Mouse (Mus musculus): ENCODE results near the gene Notch1. TPM values are rescaled to one million over a fixed set of nuclear protein-coding genes. Genes with fewer than 3 reads are reported as not detected.
A peak's percentile ranks its signal among the peaks of the same experiment; 100 is the strongest.

The Notch1 gene
- polyA plus RNA-seq, 1 experiment from 2014 or later, result 41.0 TPM

DNA sequence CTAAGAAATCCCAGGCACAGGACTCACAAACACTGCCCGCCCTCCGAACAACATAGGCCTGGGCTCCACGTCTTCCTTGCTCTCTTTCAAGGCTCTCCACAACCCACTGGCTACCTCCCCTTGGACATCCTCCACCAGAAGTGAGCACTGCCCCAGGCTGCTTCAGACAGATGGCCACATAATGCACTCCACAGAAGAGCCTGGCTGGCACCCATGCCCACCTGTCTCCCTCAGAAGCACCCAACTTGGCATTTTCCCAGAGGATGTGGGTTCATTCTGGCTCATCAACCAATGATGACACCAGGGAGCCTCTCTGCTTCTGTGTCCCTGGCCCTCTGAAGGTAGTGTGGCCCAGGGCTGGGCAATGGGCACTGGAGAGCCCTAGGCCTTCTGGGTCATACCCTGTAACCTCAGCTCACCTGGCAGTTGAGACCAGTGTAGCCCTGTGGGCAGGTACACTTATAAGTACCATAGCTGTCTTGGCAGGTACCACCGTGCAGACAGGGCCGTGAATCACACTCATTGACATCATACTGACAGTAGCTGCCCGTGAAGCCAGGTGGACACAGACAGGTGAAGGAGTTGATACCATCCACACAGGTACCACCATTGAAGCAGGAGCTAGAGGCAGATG is 44.7 kb downstream of the Notch1 start:
- whole genome bisulfite sequencing, result 97% methylated on average over 6 of the region's 6 CpGs
- no peak for ATAC-seq (ENCODE audit: low FRiP score)
- Histone ChIP-seq H3K4me3 (no peak overlapping the region), H3K4me2 (replicated peaks) (no peak overlapping the region), H3K9ac (no peak overlapping the region), H3K36me3 (peaks cover 91% of the 10 kb centered on the region), H3K27ac (no peak overlapping the region), H3K4me1 (peaks cover 20% of the 10 kb centered on the region), H3K27me3 (no peaks in the 10 kb centered on the region), H3K9me3 (replicated peaks) (no peaks in the 10 kb centered on the region)

DNA sequence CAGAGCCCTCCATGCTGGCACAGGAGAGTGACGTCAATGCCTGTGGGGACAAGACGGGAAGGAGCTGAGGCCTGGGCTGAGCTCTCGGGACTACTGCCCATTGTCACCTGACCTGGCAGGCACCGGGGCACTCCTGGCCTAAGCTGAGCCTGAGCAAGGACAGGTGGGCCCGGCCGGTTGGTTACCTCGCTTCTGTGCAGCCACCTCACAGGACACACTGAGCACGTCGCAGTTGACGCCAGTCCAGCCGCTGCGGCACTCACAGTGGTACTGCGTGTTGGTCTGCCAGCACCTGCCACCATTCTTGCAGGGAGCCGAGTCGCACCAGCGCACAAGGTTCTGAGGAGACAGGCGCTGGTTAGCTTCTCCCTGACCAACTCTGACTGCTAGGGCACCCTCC is 45.5 kb downstream of the Notch1 start:
- ATAC-seq (ENCODE audit: low FRiP score), result no peak
- WGBS, result 93% methylated on average over 17 of the region's 17 CpGs
- Histone ChIP-seq H3K4me2 (replicated peaks) (no peak overlapping the region), H3K27me3 (no peaks in the 10 kb centered on the region), H3K27ac (no peak overlapping the region), H3K9me3 (replicated peaks) (no peaks in the 10 kb centered on the region), H3K36me3 (peaks cover 91% of the 10 kb centered on the region), H3K4me3 (no peak overlapping the region), H3K4me1 (peaks cover 12% of the 10 kb centered on the region), H3K9ac (no peak overlapping the region)

GRCm38 (mm10) chr2:26468376-26468775 is 48.1 kb downstream of the Notch1 start:
- H3K9ac ChIP-seq, result no peak overlapping the region

DNA sequence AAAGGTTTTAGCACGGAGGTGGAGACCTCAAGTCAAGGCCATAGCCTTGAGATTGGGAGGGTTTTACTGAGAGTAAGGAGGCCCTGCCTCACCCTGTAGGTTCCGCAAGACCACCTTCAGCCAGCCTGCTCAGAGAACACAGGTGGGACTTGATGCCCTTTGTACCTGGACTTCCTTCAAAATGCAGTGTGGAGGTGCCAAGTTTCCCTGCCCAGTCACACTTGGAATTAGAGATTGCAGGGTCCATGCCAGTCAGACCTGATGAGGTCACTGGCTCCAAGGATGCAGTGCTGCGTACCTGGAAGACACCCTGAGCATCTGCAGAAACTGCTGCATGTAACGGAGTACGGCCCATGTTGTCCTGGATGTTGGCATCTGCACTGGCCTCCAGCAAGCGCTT is 53.1 kb downstream of the Notch1 start:
- WGBS, result 95% methylated on average over 6 of the region's 6 CpGs
- Histone ChIP-seq H3K27me3 (no peaks in the 10 kb centered on the region), H3K27ac (no peak overlapping the region), H3K9me3 (replicated peaks) (no peaks in the 10 kb centered on the region), H3K36me3 (peaks cover 94% of the 10 kb centered on the region), H3K4me1 (peaks cover 6% of the 10 kb centered on the region; the same call in 1 of the 2 replicates), H3K4me2 (replicated peaks) (no peak overlapping the region), H3K4me3 (no peak overlapping the region), H3K9ac (no peak overlapping the region)
- ATAC-seq (ENCODE audit: low FRiP score), result no peak

More at GRCm38 (mm10) chr2:26468376-26468775, 48.1 kb downstream of the Notch1 start:
- Histone ChIP-seq H3K27me3 (no peaks in the 10 kb centered on the region), H3K36me3 (peaks cover 97% of the 10 kb centered on the region), H3K4me1 (no peaks in the 10 kb centered on the region), H3K4me3 (no peak overlapping the region), H3K9me3 (replicated peaks) (no peaks in the 10 kb centered on the region), H3K27ac (no peak overlapping the region), H3K4me2 (replicated peaks) (no peak overlapping the region)
- WGBS, result 96% methylated on average over 15 of the region's 15 CpGs
- no peak for ATAC-seq (ENCODE audit: low FRiP score)

DNA sequence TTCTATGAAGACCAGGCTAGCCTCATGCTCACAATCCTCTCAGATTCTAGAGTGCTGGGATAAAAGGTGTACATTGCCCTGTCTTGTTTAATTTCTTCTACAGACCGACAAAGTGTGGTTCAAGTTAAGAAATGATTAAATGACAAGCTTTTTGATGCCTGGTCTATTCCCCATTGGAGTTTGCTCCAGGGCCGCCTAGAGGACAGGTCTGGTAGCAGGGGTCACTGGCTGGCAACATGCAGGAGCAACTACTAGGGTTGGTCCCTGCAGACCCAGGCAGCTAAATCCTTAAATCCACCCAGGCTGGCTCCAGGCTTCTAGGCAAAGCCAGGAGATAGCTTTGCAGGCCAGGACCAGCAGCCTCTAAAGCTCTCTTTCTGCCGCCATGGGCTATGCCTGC is 53.5 kb downstream of the Notch1 start:
- no peak for ATAC-seq (ENCODE audit: low FRiP score)
- H3K9me3 ChIP-seq (replicated peaks), result no peaks in the 10 kb centered on the region
- H3K27ac ChIP-seq, result no peak overlapping the region
- 84% methylated on average over 3 of the region's 3 CpGs for WGBS
- H3K27me3 ChIP-seq, result no peaks in the 10 kb centered on the region
- H3K4me1 ChIP-seq, result peaks cover 8% of the 10 kb centered on the region; the same call in 1 of the 2 replicates
- no peak overlapping the region for H3K4me3 ChIP-seq
- H3K36me3 ChIP-seq, result peaks cover 92% of the 10 kb centered on the region
- H3K4me2 ChIP-seq (replicated peaks), result no peak overlapping the region
- H3K9ac ChIP-seq, result no peak overlapping the region

GRCm38 (mm10) chr2:26461667-26462066 is 54.8 kb downstream of the Notch1 start:
- WGBS, result 89% methylated on average over 5 of the region's 5 CpGs
- H3K27ac ChIP-seq, result no peak overlapping the region

GRCm38 (mm10) chr2:26460837-26461236 is 55.6 kb downstream of the Notch1 start:
- H3K9me3 ChIP-seq (replicated peaks), result no peaks in the 10 kb centered on the region
- no peaks in the 10 kb centered on the region for H3K27me3 ChIP-seq
- H3K4me2 ChIP-seq (replicated peaks), result no peak overlapping the region
- 91% methylated on average over 13 of the region's 13 CpGs for WGBS
- peak overlapping the region; percentile 5; the same call in 1 of the 2 replicates for H3K27ac ChIP-seq
- no peak overlapping the region for H3K4me3 ChIP-seq
- H3K36me3 ChIP-seq, result peaks cover 70% of the 10 kb centered on the region
- ATAC-seq (ENCODE audit: low FRiP score), result no peak
- H3K9ac ChIP-seq, result no peak overlapping the region
- H3K4me1 ChIP-seq, result peaks cover 8% of the 10 kb centered on the region; the same call in 1 of the 2 replicates

More at GRCm38 (mm10) chr2:26461667-26462066, 54.8 kb downstream of the Notch1 start:
- no peak overlapping the region for H3K4me3 ChIP-seq
- H3K4me1 ChIP-seq, result peaks cover 8% of the 10 kb centered on the region; the same call in 1 of the 2 replicates
- no peaks in the 10 kb centered on the region for H3K9me3 ChIP-seq (replicated peaks)
- H3K4me2 ChIP-seq (replicated peaks), result no peak overlapping the region
- ATAC-seq (ENCODE audit: low FRiP score), result no peak
- no peaks in the 10 kb centered on the region for H3K27me3 ChIP-seq
- no peak overlapping the region for H3K9ac ChIP-seq
- peaks cover 78% of the 10 kb centered on the region for H3K36me3 ChIP-seq

GRCm38 (mm10) chr2:26460097-26460646 is 56.3 kb downstream of the Notch1 start:
- H3K4me2 ChIP-seq (replicated peaks), result no peak overlapping the region
- ATAC-seq (ENCODE audit: low FRiP score), result 0 out of 2 replicates have a peak, but pooled peaks have one; percentile 36
- no peaks in the 10 kb centered on the region for H3K9me3 ChIP-seq (replicated peaks)
- peaks cover 8% of the 10 kb centered on the region; the same call in 1 of the 2 replicates for H3K4me1 ChIP-seq
- peak overlapping the region; percentile 5 for H3K27ac ChIP-seq
- peaks cover 64% of the 10 kb centered on the region for H3K36me3 ChIP-seq
- no peak overlapping the region for H3K9ac ChIP-seq
- no peaks in the 10 kb centered on the region for H3K27me3 ChIP-seq
- no peak overlapping the region for H3K4me3 ChIP-seq
- 89% methylated on average over 16 of the region's 16 CpGs for WGBS

DNA sequence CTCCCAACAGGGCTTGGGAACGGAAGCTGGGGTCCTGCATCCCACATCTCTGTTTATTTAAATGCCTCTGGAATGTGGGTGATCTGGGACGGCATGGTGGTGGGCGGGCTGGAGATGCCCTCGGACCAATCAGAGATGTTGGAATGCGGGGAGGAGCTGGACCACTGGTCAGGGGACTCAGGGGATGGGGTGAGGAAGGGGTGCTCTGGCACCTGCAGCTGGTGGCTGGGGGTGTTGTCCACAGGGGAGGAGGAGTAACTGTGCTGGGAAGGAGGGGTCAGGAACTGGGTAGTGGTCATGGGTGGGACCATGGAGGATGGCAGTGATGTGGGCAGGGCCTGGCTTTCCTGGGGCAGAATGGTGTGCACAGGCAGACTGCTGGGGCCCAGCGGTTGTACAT is 57.0 kb downstream of the Notch1 start:
- peak overlapping the region; percentile 5; the same call in 1 of the 2 replicates for H3K27ac ChIP-seq
- H3K9ac ChIP-seq, result no peak overlapping the region
- peak; percentile 22 for ATAC-seq (ENCODE audit: low FRiP score)
- H3K36me3 ChIP-seq, result peaks cover 57% of the 10 kb centered on the region
- 39% methylated on average over 6 of the region's 6 CpGs for WGBS
- peaks cover 8% of the 10 kb centered on the region; the same call in 1 of the 2 replicates for H3K4me1 ChIP-seq
- no peak overlapping the region for H3K4me2 ChIP-seq (replicated peaks)
- no peaks in the 10 kb centered on the region for H3K9me3 ChIP-seq (replicated peaks)
- H3K27me3 ChIP-seq, result no peaks in the 10 kb centered on the region
- H3K4me3 ChIP-seq, result no peak overlapping the region

GRCm38 (mm10) chr2:26458402-26459124 is 57.9 kb downstream of the Notch1 start:
- peaks cover 8% of the 10 kb centered on the region; the same call in 1 of the 2 replicates for H3K4me1 ChIP-seq
- no peak overlapping the region for H3K9ac ChIP-seq
- no peak overlapping the region for H3K4me2 ChIP-seq (replicated peaks)
- 38% methylated on average over 7 of the region's 7 CpGs for WGBS
- no peak for ATAC-seq (ENCODE audit: low FRiP score)
- H3K4me3 ChIP-seq, result no peak overlapping the region
- peak overlapping the region; percentile 32; the same call in 1 of the 2 replicates for H3K27ac ChIP-seq
- H3K27me3 ChIP-seq, result no peaks in the 10 kb centered on the region
- no peaks in the 10 kb centered on the region for H3K9me3 ChIP-seq (replicated peaks)
- H3K36me3 ChIP-seq, result peaks cover 49% of the 10 kb centered on the region

DNA sequence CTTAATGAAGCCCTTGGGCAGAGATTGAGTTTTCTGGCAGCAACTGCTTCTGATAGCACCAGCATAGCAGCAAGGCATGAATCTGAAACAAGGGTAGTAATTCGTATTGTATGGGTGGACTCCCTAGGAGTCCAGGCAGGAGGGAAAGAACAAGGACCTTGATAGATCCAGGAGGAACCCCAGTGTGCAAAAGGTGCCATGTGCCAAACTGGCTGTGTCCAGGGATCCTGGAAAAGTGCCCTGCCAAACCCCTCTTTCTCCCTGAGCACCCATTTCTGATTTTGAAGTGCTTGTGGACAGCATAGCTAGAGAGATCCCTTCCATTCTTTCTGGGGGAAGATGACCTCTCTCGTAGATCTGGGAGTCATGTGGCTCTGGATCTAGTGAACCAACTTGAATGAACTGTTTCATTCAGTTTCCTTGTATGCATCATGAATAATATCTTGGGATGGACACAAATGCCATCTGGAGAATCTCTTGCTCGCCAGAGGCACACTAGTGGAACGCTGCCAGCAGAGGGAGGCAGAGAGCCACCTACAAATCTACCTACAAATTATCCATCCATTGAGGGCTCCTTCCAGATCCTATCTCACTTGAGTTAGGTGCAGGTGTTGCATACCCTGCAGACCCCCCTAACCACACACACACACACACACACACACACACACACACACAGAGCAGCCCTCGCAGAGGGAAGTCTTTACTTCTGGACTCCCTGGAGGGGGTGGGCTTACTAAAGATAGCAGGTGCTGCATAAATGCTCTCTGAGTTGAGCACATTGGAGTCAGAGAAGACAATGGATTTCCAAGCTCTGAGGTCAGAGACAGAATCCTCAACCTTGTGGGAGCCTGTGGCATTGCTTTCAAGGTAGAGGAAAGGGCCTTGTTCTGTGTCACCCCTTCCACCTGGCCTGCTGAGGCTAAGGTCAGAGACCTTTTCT is 67.1 kb downstream of the Notch1 start:
- Histone ChIP-seq H3K4me3 (no peak overlapping the region), H3K36me3 (no peaks in the 10 kb centered on the region), H3K9me3 (replicated peaks) (no peaks in the 10 kb centered on the region), H3K9ac (no peak overlapping the region), H3K27ac (no peak overlapping the region), H3K27me3 (no peaks in the 10 kb centered on the region), H3K4me1 (peaks cover 23% of the 10 kb centered on the region), H3K4me2 (replicated peaks) (no peak overlapping the region)
- no peak for ATAC-seq (ENCODE audit: low FRiP score)
- WGBS, result 27% methylated on average over 5 of the region's 5 CpGs

Measured in hindbrain, embryonic 12.5 days (tissue).